Mouse (Mus musculus) heart, embryonic 16.5 days (tissue): ENCODE results near the gene Furin. TPM values are rescaled to one million over a fixed set of nuclear protein-coding genes. Genes with fewer than 3 reads are reported as not detected.

Experiments used
- ATAC-seq: fragments of 200-750 bp; cut with Nextera tagmentation; replicated peaks from 2 replicates; pipeline ENCODE4 v1.8.0; 2017; ENCODE audit warnings: moderate number of reproducible peaks; ENCODE audit not compliant: insufficient read depth, low FRiP score; ENCODE audit errors: extremely low read depth
- H3K27ac ChIP-seq: fragments of 300-500 bp; sonication (generic); 2 replicates; pipeline ENCODE4 v1.5.1; 2014; ENCODE audit warnings: mild to moderate bottlenecking, low read length, control low read depth, moderate library complexity
- H3K27me3 ChIP-seq: fragments of 300-500 bp; sonication (generic); 2 replicates; pipeline ENCODE4 v1.6.1; 2014; ENCODE audit warnings: low read length, mixed read lengths; ENCODE audit not compliant: control insufficient read depth, insufficient read depth
- H3K36me3 ChIP-seq: fragments of 300-500 bp; sonication (generic); 2 replicates; pipeline ENCODE4 v1.6.1; 2014; ENCODE audit not compliant: control insufficient read depth, insufficient read depth
- H3K4me1 ChIP-seq: fragments of 300-500 bp; sonication (generic); 2 replicates; pipeline ENCODE4 v1.6.1; 2014; ENCODE audit warnings: low read length, mixed read lengths; ENCODE audit not compliant: control insufficient read depth, insufficient read depth
- H3K4me2 ChIP-seq: fragments of 300-500 bp; sonication (generic); 2 replicates; pipeline ENCODE4 v1.6.1; 2014; ENCODE audit warnings: low read depth, mild to moderate bottlenecking, control low read depth, low read length
- H3K4me3 ChIP-seq: fragments of 300-500 bp; sonication (generic); 2 replicates; pipeline ENCODE4 v1.5.1; 2014; ENCODE audit warnings: mild to moderate bottlenecking, control low read depth, low read length
- H3K9ac ChIP-seq: fragments of 300-500 bp; sonication (generic); 2 replicates; pipeline ENCODE4 v1.6.1; 2014; ENCODE audit warnings: low read length, control low read depth
- H3K9me3 ChIP-seq: fragments of 300-500 bp; sonication (generic); replicated peaks from 2 replicates; pipeline ENCODE4 v1.6.1; 2016; ENCODE audit warnings: low read length; ENCODE audit not compliant: control insufficient read depth
- WGBS: fragments of 180-500 bp; shearing (Covaris S2); extraction: QIAGEN DNeasy Blood & Tissue Kit; methylation state at CpG from one replicate; pipeline ENCODE4 v1.1.7; 2014; 5-methylcytosine and 5-hydroxymethylcytosine counted together
- polyA plus RNA-seq: library from polyadenylated mRNA; unstranded; fragments of >200 nt; fragmentation: Nextera tagmentation; extraction: Ambion mirVana; gene quantifications from 2 replicates; pipeline ENCODE4 v1.2.1, GENCODE M21; 2015

Gene Furin
- polyA plus RNA-seq, 1 experiment from 2014 or later, result 11.0 TPM

DNA sequence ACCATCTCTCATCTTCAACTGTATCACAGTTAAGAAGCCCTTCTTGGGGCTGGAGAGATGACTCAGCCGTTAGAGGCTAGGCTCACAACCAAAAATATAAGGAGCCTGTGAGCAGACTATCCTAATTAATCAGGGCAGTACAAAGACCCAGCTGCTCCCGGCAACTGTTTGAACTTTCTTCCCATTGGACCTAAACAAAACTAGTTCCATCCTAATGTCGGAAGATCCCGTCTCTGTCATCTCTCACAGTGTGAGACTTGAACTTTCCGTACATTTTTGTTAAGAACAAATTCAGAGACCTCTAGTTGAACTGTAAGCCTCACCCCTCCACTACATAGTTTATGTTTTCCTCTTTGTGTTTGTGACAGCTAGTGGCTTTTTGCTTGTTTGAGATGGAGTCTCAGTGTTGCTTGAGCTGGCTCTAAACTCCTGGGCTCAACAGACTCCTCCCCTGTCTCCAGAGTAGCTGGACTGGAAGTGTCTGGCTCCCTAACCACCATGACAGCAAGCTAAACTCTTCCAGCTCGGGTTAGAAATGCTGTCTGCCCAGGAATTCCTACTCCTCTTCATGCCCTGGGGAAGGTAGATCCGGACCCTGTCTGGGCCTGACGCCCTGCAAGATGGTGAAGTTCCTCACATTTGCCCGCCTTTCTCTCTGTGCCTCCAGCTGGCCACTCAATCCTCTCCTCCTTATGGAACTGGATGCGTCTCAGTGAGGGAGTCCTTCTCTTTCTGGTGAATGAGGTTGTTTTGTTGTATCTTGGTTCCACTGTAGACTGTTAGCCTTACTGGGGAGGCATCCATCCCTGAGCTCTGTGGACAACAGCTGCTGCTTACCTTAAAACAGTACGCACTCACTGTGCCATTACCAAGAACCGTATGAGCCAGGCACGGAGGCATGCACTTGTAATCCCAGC is 57.3 kb downstream of the Furin start:
- Histone ChIP-seq H3K9ac (no peak overlapping the region), H3K27ac (peak overlapping the region; percentile 54), H3K4me1 (peaks cover 8% of the 10 kb centered on the region), H3K4me3 (no peak overlapping the region), H3K4me2 (no peak overlapping the region), H3K27me3 (no peaks in the 10 kb centered on the region), H3K9me3 (no peaks in the 10 kb centered on the region), H3K36me3 (peaks cover 17% of the 10 kb centered on the region; the same call in 1 of the 2 replicates)
- ATAC-seq, result no peak
- WGBS, result 62% methylated on average over 13 of the region's 13 CpGs

DNA sequence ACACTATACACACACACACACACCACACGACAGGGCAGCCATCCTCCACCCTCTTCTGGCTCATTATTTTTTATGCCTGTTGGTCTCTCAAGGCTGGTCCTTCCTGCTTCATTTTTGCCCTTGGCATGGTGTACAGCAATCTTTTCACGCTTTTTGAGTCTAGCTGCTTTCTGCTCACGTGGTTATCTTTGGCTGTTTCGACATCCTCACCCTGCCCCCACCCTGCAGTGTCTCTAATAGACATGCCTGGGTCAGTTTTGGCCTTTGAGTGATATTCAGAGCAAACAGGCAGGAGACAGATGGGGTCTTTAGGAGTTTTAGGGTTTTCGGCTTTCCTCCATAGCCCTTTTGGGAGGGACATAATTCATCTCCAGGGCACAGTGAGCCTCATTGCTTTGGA is 58.4 kb downstream of the Furin start:
- H3K9ac ChIP-seq, result no peak overlapping the region
- H3K27ac ChIP-seq, result no peak overlapping the region
- H3K4me3 ChIP-seq, result no peak overlapping the region
- peaks cover 2% of the 10 kb centered on the region; the same call in 1 of the 2 replicates for H3K27me3 ChIP-seq
- no peak for ATAC-seq
- WGBS, result 70% methylated on average over 5 of the region's 5 CpGs
- no peak overlapping the region for H3K4me2 ChIP-seq
- no peaks in the 10 kb centered on the region for H3K9me3 ChIP-seq
- peaks cover 17% of the 10 kb centered on the region; the same call in 1 of the 2 replicates for H3K36me3 ChIP-seq
- H3K4me1 ChIP-seq, result peaks cover 12% of the 10 kb centered on the region

- H3K9me3 ChIP-seq, result no peaks in the 10 kb centered on the region
- no peak overlapping the region for H3K4me2 ChIP-seq
- peaks cover 12% of the 10 kb centered on the region; the same call in 1 of the 2 replicates for H3K36me3 ChIP-seq
- peaks cover 2% of the 10 kb centered on the region; the same call in 1 of the 2 replicates for H3K27me3 ChIP-seq
- H3K4me1 ChIP-seq, result peaks cover 12% of the 10 kb centered on the region
- no peak overlapping the region for H3K9ac ChIP-seq
- no peak overlapping the region for H3K27ac ChIP-seq
- no peak overlapping the region for H3K4me3 ChIP-seq
- ATAC-seq, result no peak
- 73% methylated on average over 9 of the region's 9 CpGs for WGBS
Measured at GRCm38 (mm10) chr7:80346173-80346572, 59.1 kb downstream of the Furin start.

- peak overlapping the region; percentile 90 for H3K9ac ChIP-seq
- peak overlapping the region; percentile 80 for H3K4me2 ChIP-seq
- no peaks in the 10 kb centered on the region for H3K9me3 ChIP-seq
- H3K36me3 ChIP-seq, result no peaks in the 10 kb centered on the region
- H3K27me3 ChIP-seq, result peaks cover 2% of the 10 kb centered on the region; the same call in 1 of the 2 replicates
- WGBS, result 25% methylated on average over 19 of the region's 19 CpGs
- H3K4me1 ChIP-seq, result peaks cover 28% of the 10 kb centered on the region
- ATAC-seq, result no peak
- peak overlapping the region; percentile 74; the same call in 1 of the 2 replicates for H3K27ac ChIP-seq
- peak overlapping the region; percentile 67 for H3K4me3 ChIP-seq
Measured at GRCm38 (mm10) chr7:80343270-80344018, 61.8 kb downstream of the Furin start.

DNA sequence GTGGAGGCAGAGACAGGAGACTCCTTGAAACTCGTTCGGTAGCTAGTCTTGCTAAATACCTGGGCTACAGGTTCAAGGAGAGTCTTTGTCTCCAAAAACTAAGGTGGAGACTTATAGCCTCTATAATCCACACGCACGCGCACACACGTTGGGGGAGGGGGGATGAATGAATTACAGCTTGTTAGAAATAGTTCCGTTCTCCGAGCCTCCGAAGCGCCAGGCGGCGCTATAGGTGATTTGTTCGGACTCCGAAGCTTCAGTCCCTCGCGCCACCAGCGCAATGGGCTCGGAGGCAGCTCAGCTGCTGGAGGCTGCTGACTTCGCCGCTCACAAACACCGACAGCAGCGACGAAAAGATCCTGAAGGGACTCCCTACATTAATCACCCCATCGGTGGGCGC is 62.4 kb downstream of the Furin start, which contains the start of gene Hddc3:
Gene Hddc3, plus strand, starts transcription at position 247 of the 400 bp plus-strand sequence.
- Histone ChIP-seq H3K9ac (peak within 1 kb of the TSS; percentile 90), H3K27me3 (peaks cover 2% of the 10 kb centered on the region; the same call in 1 of the 2 replicates), H3K27ac (peak within 1 kb of the TSS; percentile 74; the same call in 1 of the 2 replicates), H3K4me1 (peaks cover 28% of the 10 kb centered on the region), H3K36me3 (no peaks in the 10 kb centered on the region), H3K4me3 (peak within 1 kb of the TSS; percentile 67), H3K9me3 (no peaks in the 10 kb centered on the region), H3K4me2 (peak within 1 kb of the TSS; percentile 80)
- no peak for ATAC-seq
- WGBS, result 1% methylated on average over 25 of the region's 25 CpGs

DNA sequence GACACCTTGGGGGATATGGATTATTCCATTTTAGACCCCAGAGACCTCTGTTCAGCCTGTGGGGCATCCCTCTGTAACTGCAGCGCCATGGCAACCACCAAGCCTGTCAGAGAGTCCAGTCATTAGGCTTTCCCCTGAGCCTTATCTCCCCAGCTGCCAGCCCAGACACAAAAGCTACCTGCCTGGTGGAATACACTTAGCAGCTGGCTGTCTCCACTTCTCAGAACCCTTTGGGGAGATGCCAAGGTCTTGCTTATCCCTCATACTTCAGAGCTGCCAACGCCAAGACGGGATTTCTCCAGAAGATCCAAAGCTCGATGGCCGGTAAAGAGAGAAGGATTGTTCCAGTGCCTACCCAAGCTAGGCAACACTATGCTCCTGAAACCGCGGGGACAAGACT is 63.4 kb downstream of the Furin start:
- Histone ChIP-seq H3K4me2 (no peak overlapping the region), H3K9me3 (no peaks in the 10 kb centered on the region), H3K36me3 (peaks cover 1% of the 10 kb centered on the region), H3K27me3 (peaks cover 2% of the 10 kb centered on the region; the same call in 1 of the 2 replicates), H3K4me1 (peaks cover 27% of the 10 kb centered on the region), H3K4me3 (no peak overlapping the region), H3K27ac (no peak overlapping the region), H3K9ac (no peak overlapping the region)
- 58% methylated on average over 7 of the region's 7 CpGs for WGBS
- ATAC-seq, result no peak

GRCm38 (mm10) chr7:80340793-80341192 is 64.4 kb downstream of the Furin start, which contains the start of gene Unc45a:
TSS of gene Unc45a (minus strand) at chr7:80341005.
- H3K9ac ChIP-seq, result peak within 1 kb of the TSS; percentile 76
- H3K4me3 ChIP-seq, result peak within 1 kb of the TSS; percentile 77
- H3K4me1 ChIP-seq, result peaks cover 26% of the 10 kb centered on the region
- peak within 1 kb of the TSS; percentile 66 for H3K4me2 ChIP-seq
- peak; percentile 55 for ATAC-seq
- H3K27me3 ChIP-seq, result peaks cover 2% of the 10 kb centered on the region; the same call in 1 of the 2 replicates
- WGBS, result 2% methylated on average over 11 of the region's 11 CpGs
- H3K9me3 ChIP-seq, result no peaks in the 10 kb centered on the region
- peaks cover 11% of the 10 kb centered on the region for H3K36me3 ChIP-seq
- peak within 1 kb of the TSS; percentile 88 for H3K27ac ChIP-seq

GRCm38 (mm10) chr7:80339793-80340628 is 65.2 kb downstream of the Furin start:
- peak; percentile 97 for ATAC-seq
- peaks cover 26% of the 10 kb centered on the region for H3K4me1 ChIP-seq
- peaks cover 2% of the 10 kb centered on the region; the same call in 1 of the 2 replicates for H3K27me3 ChIP-seq
- H3K4me3 ChIP-seq, result peak overlapping the region; percentile 77
- H3K9me3 ChIP-seq, result no peaks in the 10 kb centered on the region
- peak overlapping the region; percentile 76 for H3K9ac ChIP-seq
- H3K27ac ChIP-seq, result peak overlapping the region; percentile 88
- peak overlapping the region; percentile 66 for H3K4me2 ChIP-seq
- H3K36me3 ChIP-seq, result peaks cover 18% of the 10 kb centered on the region
- under 1% methylated on average over 45 of the region's 45 CpGs for WGBS
